Mouse (Mus musculus) lung, embryonic 14.5 days (tissue): ENCODE measurements at regions not wholly inside any gene's neighbourhood (a gene's known extent, or its start where the extent isn't known, plus 50 kb on each side); places are given as distances from the start of the nearest gene placed in this dataset.
A peak's percentile ranks its signal among the peaks of the same experiment; 100 is the strongest.

ENCODE experiments used
- ATAC-seq: fragments of 200-750 bp; cut with Nextera tagmentation; 2 replicates; pipeline ENCODE4 v1.8.0; 2017; ENCODE audit warnings: mild to moderate bottlenecking, moderate TSS enrichment, moderate library complexity; ENCODE audit not compliant: insufficient read depth
- DNase-seq: peaks from one replicate; pipeline ENCODE4 v3.0.0-alpha.2; 2015
- H3K27ac ChIP-seq: fragments of 300-500 bp; sonication (generic); 2 replicates; pipeline ENCODE4 v1.5.1; 2014; ENCODE audit warnings: low read depth, mild to moderate bottlenecking, moderate library complexity
- H3K27me3 ChIP-seq: fragments of 300-500 bp; sonication (generic); 2 replicates; pipeline ENCODE4 v1.6.1; 2014; ENCODE audit warnings: low read length, control low read depth; ENCODE audit not compliant: insufficient read depth
- H3K36me3 ChIP-seq: fragments of 300-500 bp; sonication (generic); 2 replicates; pipeline ENCODE4 v1.6.1; 2014; ENCODE audit warnings: control low read depth; ENCODE audit not compliant: insufficient read depth
- H3K4me1 ChIP-seq: fragments of 300-500 bp; sonication (generic); 2 replicates; pipeline ENCODE4 v1.6.1; 2014; ENCODE audit warnings: antibody characterized with exemption, control low read depth; ENCODE audit not compliant: insufficient read depth
- H3K4me2 ChIP-seq: fragments of 300-500 bp; sonication (generic); 2 replicates; pipeline ENCODE4 v1.6.1; 2014; ENCODE audit warnings: mild to moderate bottlenecking
- H3K4me3 ChIP-seq: fragments of 300-500 bp; sonication (generic); 2 replicates; pipeline ENCODE4 v1.5.1; 2014; ENCODE audit warnings: low read depth, low read length
- H3K9ac ChIP-seq: fragments of 300-500 bp; sonication (generic); 2 replicates; pipeline ENCODE4 v1.6.1; 2014
- H3K9me3 ChIP-seq: fragments of 300-500 bp; sonication (generic); 2 replicates; pipeline ENCODE4 v1.6.1; 2016; ENCODE audit warnings: low read depth, low read length, control low read depth
- CTCF ChIP-seq: IDR thresholded peaks from 2 replicates; pipeline ENCODE4 v1.5.1; 2016; ENCODE audit warnings: antibody characterized with exemption, low read depth
- WGBS: fragments of 180-500 bp; shearing (Covaris S2); extraction: QIAGEN DNeasy Blood & Tissue Kit; methylation state at CpG from one replicate; pipeline ENCODE4 v1.1.7; 2014; 5-methylcytosine and 5-hydroxymethylcytosine counted together

- ATAC-seq (no peak), DNase-seq (no peak)
- H3K27me3 ChIP-seq: no peaks in the 10 kb centered on the region
- H3K9ac ChIP-seq: no peak overlapping the region
- no peak overlapping the region for H3K4me2 ChIP-seq
- WGBS: 75% methylated on average over 6 of the region's 6 CpGs
- no peak overlapping the region for H3K27ac ChIP-seq
- no peaks in the 10 kb centered on the region for H3K36me3 ChIP-seq
- H3K4me1 ChIP-seq: no peaks in the 10 kb centered on the region
- no peak overlapping the region for H3K4me3 ChIP-seq
- no peak for TF ChIP-seq CTCF
- H3K9me3 ChIP-seq: no peaks in the 10 kb centered on the region
Measured at GRCm38 (mm10) chr7:68686396-68687139, 62.5 kb downstream of the Arrdc4 start.

DNA sequence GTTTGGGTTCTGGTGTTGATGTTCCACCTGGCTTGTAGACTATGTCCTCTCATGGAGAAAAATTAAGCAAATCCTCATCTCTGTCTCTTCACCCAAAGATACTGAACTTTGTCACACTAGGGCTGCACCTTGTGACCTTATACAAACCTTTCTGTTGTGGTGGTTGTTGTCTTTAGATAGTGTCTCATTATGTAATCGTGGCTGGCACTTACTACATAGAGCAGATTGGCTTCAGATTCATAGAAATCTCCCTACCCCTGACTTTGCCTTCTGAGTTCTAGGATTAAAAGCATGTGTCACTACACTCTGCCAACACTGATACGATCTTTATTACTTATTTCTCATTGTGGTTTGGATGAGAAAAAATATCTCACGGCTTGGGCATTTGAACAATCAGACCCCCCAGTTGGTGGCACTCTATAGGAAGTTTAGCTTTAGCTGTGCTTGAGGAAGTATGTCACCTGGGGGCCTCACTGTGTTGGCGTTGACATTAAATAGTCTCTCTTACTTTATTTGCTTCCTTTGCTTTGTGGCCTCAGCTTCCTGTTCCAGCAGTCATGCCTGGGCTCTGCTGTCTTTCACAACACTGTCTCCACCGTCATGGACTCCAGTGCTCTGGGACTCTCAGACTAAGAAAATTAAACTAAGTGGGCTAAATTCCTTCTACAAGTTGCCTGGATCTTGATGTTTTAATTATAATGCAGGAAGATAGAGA, 66.0 kb downstream of the Arrdc4 start:
- Histone ChIP-seq H3K9me3 (no peaks in the 10 kb centered on the region), H3K4me2 (no peak overlapping the region), H3K27me3 (no peaks in the 10 kb centered on the region), H3K4me3 (no peak overlapping the region), H3K36me3 (no peaks in the 10 kb centered on the region), H3K9ac (no peak overlapping the region), H3K27ac (no peak overlapping the region), H3K4me1 (no peaks in the 10 kb centered on the region)
- 62% methylated on average over 5 of the region's 5 CpGs for WGBS
- DNase-seq (peak; percentile 17), ATAC-seq (no peak)
- no peak for TF ChIP-seq CTCF

DNA sequence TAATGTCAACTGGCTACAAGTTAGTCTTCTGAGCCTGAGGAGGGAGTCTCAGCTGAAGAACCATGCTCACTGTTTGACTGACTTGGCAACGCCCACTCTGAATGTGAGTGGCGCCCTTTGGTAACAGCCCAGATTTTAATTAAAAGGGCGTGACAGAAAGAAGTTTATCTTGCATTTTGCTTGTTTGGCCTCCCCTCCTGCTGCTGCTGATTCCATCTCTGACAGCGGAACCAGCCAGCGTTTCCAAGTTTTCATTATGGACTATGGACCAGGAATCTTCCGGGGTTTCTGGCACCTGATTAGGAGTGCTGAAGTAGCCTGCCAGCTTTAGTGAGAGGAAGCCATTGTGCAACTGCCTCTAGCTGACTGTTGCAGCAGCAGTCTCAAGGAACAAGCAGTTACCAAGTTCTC, 66.7 kb downstream of the Arrdc4 start:
- DNase-seq (peak; percentile 41), ATAC-seq (no peak)
- Histone ChIP-seq H3K4me3 (no peak overlapping the region), H3K36me3 (no peaks in the 10 kb centered on the region), H3K9ac (no peak overlapping the region), H3K4me2 (no peak overlapping the region), H3K27ac (no peak overlapping the region), H3K4me1 (no peaks in the 10 kb centered on the region), H3K27me3 (no peaks in the 10 kb centered on the region), H3K9me3 (no peaks in the 10 kb centered on the region)
- 69% methylated on average over 6 of the region's 6 CpGs for WGBS
- no peak for TF ChIP-seq CTCF

GRCm38 (mm10) chr7:68679770-68680169, 69.3 kb downstream of the Arrdc4 start:
- H3K4me3 ChIP-seq: no peak overlapping the region
- no peak overlapping the region for H3K9ac ChIP-seq
- H3K27ac ChIP-seq: no peak overlapping the region
- TF ChIP-seq CTCF: no peak
- no peaks in the 10 kb centered on the region for H3K9me3 ChIP-seq
- WGBS: 85% methylated on average over 3 of the region's 3 CpGs
- no peaks in the 10 kb centered on the region for H3K36me3 ChIP-seq
- no peak overlapping the region for H3K4me2 ChIP-seq
- no peaks in the 10 kb centered on the region for H3K4me1 ChIP-seq
- DNase-seq (no peak), ATAC-seq (no peak)
- no peaks in the 10 kb centered on the region for H3K27me3 ChIP-seq

DNA sequence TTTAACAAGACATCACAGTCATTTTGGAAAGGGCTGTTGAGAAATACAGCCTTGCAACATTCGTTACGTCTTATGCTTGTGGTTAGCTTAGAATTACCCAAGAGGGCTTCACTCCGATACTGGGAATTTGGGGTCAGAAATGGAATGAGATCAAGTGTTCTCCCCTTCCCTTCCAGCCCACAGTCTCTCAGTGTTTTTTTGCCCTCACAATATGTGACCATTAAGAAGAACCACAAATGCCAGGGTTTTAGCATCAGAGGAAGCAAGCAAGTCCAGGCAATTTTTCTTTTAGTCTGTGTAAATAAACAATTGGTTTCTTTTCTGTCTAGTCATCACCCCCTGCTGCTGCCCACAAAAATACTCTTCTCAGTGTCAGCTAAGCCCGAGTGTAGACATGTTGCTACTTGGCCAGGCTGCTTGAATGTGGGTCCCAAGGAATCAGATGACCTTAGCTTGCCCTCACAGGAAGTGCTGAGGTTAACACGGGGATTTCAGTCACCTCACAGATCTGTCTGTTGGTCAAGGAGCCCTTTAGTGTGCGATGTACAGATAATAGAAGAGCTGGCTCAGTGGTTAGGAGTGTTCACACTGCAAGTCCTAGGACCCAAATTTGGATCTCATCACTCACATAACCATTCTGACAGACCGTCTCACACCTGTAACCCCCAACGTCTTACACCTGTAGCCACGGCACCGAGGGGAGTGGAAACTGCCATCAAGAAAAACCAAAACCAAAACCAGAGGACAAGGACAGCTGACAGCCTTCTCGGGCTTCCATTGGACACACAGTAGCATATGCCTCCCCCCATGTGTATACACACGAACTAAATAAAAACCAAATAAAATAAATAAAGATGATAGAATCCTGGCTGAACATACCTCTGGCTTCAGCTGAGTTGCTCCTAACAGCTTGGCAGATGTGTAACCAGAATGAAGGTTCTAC, 81.0 kb downstream of the Arrdc4 start:
- H3K4me3 ChIP-seq: no peak overlapping the region
- no peak overlapping the region for H3K27ac ChIP-seq
- H3K9me3 ChIP-seq: no peaks in the 10 kb centered on the region
- TF ChIP-seq CTCF: no peak
- WGBS: 58% methylated on average over 12 of the region's 12 CpGs
- no peak overlapping the region for H3K4me2 ChIP-seq
- DNase-seq (no peak), ATAC-seq (no peak)
- no peaks in the 10 kb centered on the region for H3K4me1 ChIP-seq
- no peak overlapping the region for H3K9ac ChIP-seq
- H3K36me3 ChIP-seq: no peaks in the 10 kb centered on the region
- H3K27me3 ChIP-seq: no peaks in the 10 kb centered on the region

GRCm38 (mm10) chr7:68667215-68667614, 81.8 kb downstream of the Arrdc4 start:
- TF ChIP-seq CTCF: peak; percentile 48
- Histone ChIP-seq H3K9ac (no peak overlapping the region), H3K4me3 (no peak overlapping the region), H3K36me3 (no peaks in the 10 kb centered on the region), H3K9me3 (no peaks in the 10 kb centered on the region), H3K27ac (no peak overlapping the region), H3K27me3 (no peaks in the 10 kb centered on the region), H3K4me2 (no peak overlapping the region), H3K4me1 (no peaks in the 10 kb centered on the region)
- ATAC-seq (no peak), DNase-seq (peak; percentile 9)
- WGBS: 58% methylated on average over 4 of the region's 4 CpGs

GRCm38 (mm10) chr7:68656354-68656753, 92.7 kb downstream of the Arrdc4 start:
- TF ChIP-seq CTCF: no peak
- ATAC-seq: no peak

More at GRCm38 (mm10) chr7:68656354-68656753, 92.7 kb downstream of the Arrdc4 start:
- Histone ChIP-seq H3K4me1 (no peaks in the 10 kb centered on the region), H3K27ac (no peak overlapping the region), H3K9ac (no peak overlapping the region), H3K4me3 (no peak overlapping the region), H3K27me3 (no peaks in the 10 kb centered on the region), H3K36me3 (no peaks in the 10 kb centered on the region), H3K4me2 (no peak overlapping the region), H3K9me3 (no peaks in the 10 kb centered on the region; the same call in 1 of the 2 replicates)
- no peak for DNase-seq
